Mouse (Mus musculus) neural tube, embryonic 15.5 days (tissue): Measurements from ENCODE around the gene Gm10974. TPM values are rescaled to one million over a fixed set of nuclear protein-coding genes. Genes with fewer than 3 reads are reported as not detected.

Experiments
- ATAC-seq: fragments of 200-750 bp; cut with Nextera tagmentation; 2 replicates; pipeline ENCODE4 v1.8.0; 2017; ENCODE audit warnings: mild to moderate bottlenecking, moderate TSS enrichment, moderate library complexity; ENCODE audit not compliant: low FRiP score
- H3K27ac ChIP-seq: fragments of 300-500 bp; sonication (generic); replicated peaks from 2 replicates; pipeline ENCODE4 v1.5.1; 2015; ENCODE audit warnings: mild to moderate bottlenecking, inconsistent platforms
- H3K27me3 ChIP-seq: fragments of 300-500 bp; sonication (generic); replicated peaks from 2 replicates; pipeline ENCODE4 v1.6.1; 2015; ENCODE audit warnings: inconsistent platforms
- H3K36me3 ChIP-seq: fragments of 300-500 bp; sonication (generic); 2 replicates; pipeline ENCODE4 v1.6.1; 2015; ENCODE audit warnings: inconsistent platforms
- H3K4me1 ChIP-seq: fragments of 300-500 bp; sonication (generic); 2 replicates; pipeline ENCODE4 v1.6.1; 2015; ENCODE audit warnings: inconsistent platforms
- H3K4me2 ChIP-seq: fragments of 300-500 bp; sonication (generic); 2 replicates; pipeline ENCODE4 v1.6.1; 2015; ENCODE audit warnings: inconsistent platforms, mild to moderate bottlenecking, moderate library complexity
- H3K4me3 ChIP-seq: fragments of 300-500 bp; sonication (generic); replicated peaks from 2 replicates; pipeline ENCODE4 v1.5.1; 2015; ENCODE audit warnings: mild to moderate bottlenecking, inconsistent platforms
- H3K9ac ChIP-seq: fragments of 300-500 bp; sonication (generic); replicated peaks from 2 replicates; pipeline ENCODE4 v1.6.1; 2015; ENCODE audit warnings: mild to moderate bottlenecking, inconsistent platforms
- H3K9me3 ChIP-seq: fragments of 300-500 bp; sonication (generic); replicated peaks from 2 replicates; pipeline ENCODE4 v1.6.1; 2016; ENCODE audit warnings: inconsistent platforms
- WGBS: fragments of 180-500 bp; shearing (Covaris S2); methylation state at CpG from one replicate; pipeline ENCODE4 v1.1.7; 2015; ENCODE audit warnings: mixed read lengths; 5-methylcytosine and 5-hydroxymethylcytosine counted together
- microRNA-seq: library from miRNA; unstranded; fragments of <30 nt; microRNA quantifications from one replicate; pipeline ENCODE4, GENCODE M21; 2017
- polyA plus RNA-seq: library from polyadenylated mRNA; unstranded; fragments of >200 nt; fragmentation: Nextera tagmentation; extraction: Ambion mirVana; gene quantifications from 2 replicates; pipeline ENCODE4 v1.2.1, GENCODE M21; 2015

The Gm10974 gene
- polyA plus RNA-seq, 1 experiment from 2014 or later = not detected

GRCm38 (mm10) chr7:66413093-66413492 is 47.4 kb downstream of the Gm10974 start:
- Histone ChIP-seq H3K4me2 (peak overlapping the region; percentile 7), H3K36me3 (no peaks in the 10 kb centered on the region), H3K4me1 (peaks cover 12% of the 10 kb centered on the region; the same call in 1 of the 2 replicates), H3K27me3 (no peaks in the 10 kb centered on the region), H3K27ac (no peak overlapping the region), H3K9ac (no peak overlapping the region), H3K9me3 (no peaks in the 10 kb centered on the region), H3K4me3 (no peak overlapping the region)
- WGBS = 41% methylated on average over 7 of the region's 7 CpGs
- peak; percentile 71; the same call in 1 of the 2 replicates for ATAC-seq

GRCm38 (mm10) chr7:66416829-66417228 is 51.1 kb downstream of the Gm10974 start:
- no peak for ATAC-seq
- no peaks in the 10 kb centered on the region for H3K36me3 ChIP-seq
- H3K4me3 ChIP-seq = no peak overlapping the region
- H3K9ac ChIP-seq = no peak overlapping the region
- no peak overlapping the region for H3K4me2 ChIP-seq
- H3K9me3 ChIP-seq = no peaks in the 10 kb centered on the region
- no peak overlapping the region for H3K27ac ChIP-seq
- H3K4me1 ChIP-seq = peaks cover 12% of the 10 kb centered on the region; the same call in 1 of the 2 replicates
- 85% methylated on average over 4 of the region's 4 CpGs for WGBS
- no peaks in the 10 kb centered on the region for H3K27me3 ChIP-seq

GRCm38 (mm10) chr7:66418981-66419380 is 53.3 kb downstream of the Gm10974 start:
- WGBS = 55% methylated on average over 12 of the region's 12 CpGs
- no peak for ATAC-seq
- Histone ChIP-seq H3K9me3 (no peaks in the 10 kb centered on the region), H3K27ac (no peak overlapping the region), H3K36me3 (no peaks in the 10 kb centered on the region), H3K27me3 (0 out of 2 replicates have a peak, but pooled peaks cover 4% of the 10 kb centered on the region), H3K9ac (no peak overlapping the region), H3K4me2 (no peak overlapping the region), H3K4me3 (no peak overlapping the region), H3K4me1 (no peaks in the 10 kb centered on the region)

GRCm38 (mm10) chr7:66421903-66422302 is 56.2 kb downstream of the Gm10974 start:
- H3K27me3 ChIP-seq = peaks cover 30% of the 10 kb centered on the region
- WGBS = 75% methylated on average over 8 of the region's 8 CpGs
- H3K9me3 ChIP-seq = no peaks in the 10 kb centered on the region
- H3K4me3 ChIP-seq = no peak overlapping the region
- peaks cover 2% of the 10 kb centered on the region for H3K4me1 ChIP-seq
- no peak for ATAC-seq
- H3K9ac ChIP-seq = no peak overlapping the region
- H3K36me3 ChIP-seq = no peaks in the 10 kb centered on the region
- no peak overlapping the region for H3K27ac ChIP-seq
- no peak overlapping the region for H3K4me2 ChIP-seq

GRCm38 (mm10) chr7:66427053-66427436 is 61.3 kb downstream of the Gm10974 start:
- ATAC-seq = peak; percentile 28; the same call in 1 of the 2 replicates
- Histone ChIP-seq H3K27me3 (peaks cover 65% of the 10 kb centered on the region), H3K36me3 (no peaks in the 10 kb centered on the region), H3K4me1 (peaks cover 15% of the 10 kb centered on the region), H3K27ac (no peak overlapping the region), H3K9me3 (no peaks in the 10 kb centered on the region), H3K4me3 (peak overlapping the region; percentile 44), H3K4me2 (peak overlapping the region; percentile 92), H3K9ac (peak overlapping the region; percentile 38)
- 2% methylated on average over 23 of the region's 23 CpGs for WGBS

GRCm38 (mm10) chr7:66427437-66428161 is 61.9 kb downstream of the Gm10974 start, which contains the start of gene Aldh1a3:
Gene Aldh1a3 (minus strand): TSS chr7:66427517.
- ATAC-seq = peak; percentile 79; the same call in 1 of the 2 replicates
- peaks cover 65% of the 10 kb centered on the region for H3K27me3 ChIP-seq
- H3K27ac ChIP-seq = no peak within 1 kb of the TSS
- H3K4me3 ChIP-seq = peak within 1 kb of the TSS; percentile 44
- H3K9me3 ChIP-seq = no peaks in the 10 kb centered on the region
- H3K36me3 ChIP-seq = no peaks in the 10 kb centered on the region
- H3K4me1 ChIP-seq = peaks cover 15% of the 10 kb centered on the region
- peak within 1 kb of the TSS; percentile 38 for H3K9ac ChIP-seq
- under 1% methylated on average over 50 of the region's 56 CpGs for WGBS
- H3K4me2 ChIP-seq = peak within 1 kb of the TSS; percentile 92

- H3K27me3 ChIP-seq = peaks cover 8% of the 10 kb centered on the region; the same call in 1 of the 2 replicates
- H3K9me3 ChIP-seq = no peaks in the 10 kb centered on the region
- no peak overlapping the region for H3K4me3 ChIP-seq
- no peak overlapping the region for H3K4me2 ChIP-seq
- no peak overlapping the region for H3K27ac ChIP-seq
- 38% methylated on average over 10 of the region's 10 CpGs for WGBS
- H3K9ac ChIP-seq = no peak overlapping the region
- no peaks in the 10 kb centered on the region for H3K36me3 ChIP-seq
- ATAC-seq = peak; percentile 45
- no peaks in the 10 kb centered on the region for H3K4me1 ChIP-seq
Measured at GRCm38 (mm10) chr7:66434453-66434935, 68.8 kb downstream of the Gm10974 start.

Small RNA genes within 50 kb of the gene (microRNA-seq; reads per million reads assigned to microRNA genes)
- gene Mir7057 = not detected

Other genes with a start within 250 kb of the Gm10974 start
- gene Lrrk1, start 22.4 kb downstream of the Gm10974 start, polyA plus RNA-seq = 5.1 and 8.2 TPM in 2 replicates
- 3.5 and 3.6 TPM in 2 replicates for gene Aldh1a3, start 61.6 kb downstream of the Gm10974 start, polyA plus RNA-seq